Mouse (Mus musculus): Measurements from ENCODE around the gene Cog3.

The Cog3 gene

DNA sequence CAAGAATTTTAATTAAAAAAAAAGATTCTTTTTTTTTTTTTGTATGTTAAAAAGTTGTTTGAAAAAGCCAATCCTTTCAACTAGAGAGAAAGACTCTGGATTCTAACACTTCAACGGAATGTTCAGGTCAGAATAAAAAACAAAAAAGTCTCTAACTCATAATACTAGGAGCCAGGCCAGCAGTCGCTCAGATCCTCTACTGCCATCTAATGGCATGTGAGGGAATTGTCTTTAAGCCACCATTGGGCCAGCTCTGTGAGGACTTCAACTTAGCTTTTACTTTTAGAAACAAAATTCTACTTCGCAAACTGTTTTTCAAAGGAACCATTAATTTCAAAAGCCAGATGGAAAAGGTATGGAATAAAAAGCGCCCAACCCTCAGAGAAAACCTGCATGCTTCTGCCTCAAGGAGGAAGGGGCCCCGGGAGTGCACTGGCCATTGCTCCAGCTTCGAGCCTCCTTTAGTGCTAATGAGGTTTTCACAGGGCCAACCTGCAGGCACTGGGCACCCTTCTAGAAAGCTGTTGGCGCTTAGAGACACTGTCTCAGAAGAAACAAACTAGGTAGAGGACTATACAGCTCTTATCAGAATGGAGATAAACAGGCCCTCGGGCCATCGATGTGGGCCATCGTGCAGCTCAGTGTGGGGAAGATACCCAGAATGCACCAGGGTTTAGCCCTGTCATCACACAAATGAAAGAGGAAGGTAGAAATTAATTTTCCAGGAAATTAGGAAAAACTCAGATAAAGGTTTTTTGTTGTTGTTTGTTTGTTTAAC is 6.9 kb upstream of the Cog3 start:
- DNase-seq (ENCODE audit: low spot score in 2 of 2): peak; percentile 22 to 65

DNA sequence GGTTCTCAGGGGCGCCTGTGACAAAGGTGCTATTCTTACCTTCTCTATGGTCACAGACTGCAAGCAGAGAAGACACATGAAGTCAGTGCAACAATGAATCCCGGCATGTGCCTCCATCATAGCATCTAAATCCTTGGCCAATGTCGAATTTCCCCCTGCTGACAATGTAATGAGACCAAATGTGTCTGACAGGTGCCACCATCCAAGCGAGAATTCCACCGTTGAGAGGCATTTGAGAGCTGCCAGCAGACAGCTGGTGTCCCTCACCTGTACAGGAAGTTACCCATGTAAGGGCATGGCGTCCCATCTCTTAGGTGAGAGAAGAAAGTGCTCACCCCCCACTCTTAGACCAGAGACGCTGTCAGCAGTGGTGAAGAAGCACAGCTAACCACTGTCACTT is 4.1 kb upstream of the Cog3 start:
- DNase-seq (ENCODE audit: low spot score in 2 of 2): no peak

DNA sequence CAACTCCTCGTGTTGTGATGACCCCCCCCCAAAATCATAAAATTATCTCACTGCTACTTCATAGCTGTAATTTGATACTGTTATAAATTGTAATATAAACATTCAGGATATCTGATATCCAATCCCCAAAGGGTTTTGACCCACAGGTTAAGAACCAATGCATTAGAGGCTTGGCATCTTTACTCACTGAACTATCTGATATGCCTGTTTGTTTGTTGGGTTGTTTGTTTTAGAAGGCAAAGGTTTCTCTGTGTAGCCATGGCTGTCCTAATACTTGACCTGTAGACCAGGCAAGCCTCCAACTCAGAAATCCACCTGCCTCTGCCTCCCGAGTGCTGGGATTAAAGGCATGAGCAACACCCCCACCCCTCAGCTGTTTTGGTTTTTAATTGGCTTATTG is 3.5 kb upstream of the Cog3 start:
- no peak for DNase-seq (ENCODE audit: low spot score in 2 of 2)

DNA sequence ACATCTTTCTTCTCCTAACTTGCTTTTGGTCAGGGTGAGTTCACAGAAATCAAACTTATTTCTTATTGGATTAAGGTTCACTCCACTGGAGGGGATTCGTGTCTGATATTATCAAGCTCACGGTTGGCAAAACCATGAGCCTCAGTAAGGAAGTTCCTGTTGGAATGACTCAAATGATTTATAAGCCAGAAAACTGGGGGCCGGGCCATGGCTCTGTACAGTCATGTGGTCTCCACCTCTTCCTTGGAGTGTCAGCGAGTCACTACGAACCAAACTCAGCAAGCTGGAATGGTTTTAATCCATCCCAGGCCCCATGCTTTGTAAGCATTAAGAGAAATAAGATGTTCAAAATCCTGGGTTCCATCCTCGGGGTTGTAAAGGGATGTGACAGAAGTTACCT is 2.7 kb upstream of the Cog3 start:
- no peak for DNase-seq (ENCODE audit: low spot score in 2 of 2)

DNA sequence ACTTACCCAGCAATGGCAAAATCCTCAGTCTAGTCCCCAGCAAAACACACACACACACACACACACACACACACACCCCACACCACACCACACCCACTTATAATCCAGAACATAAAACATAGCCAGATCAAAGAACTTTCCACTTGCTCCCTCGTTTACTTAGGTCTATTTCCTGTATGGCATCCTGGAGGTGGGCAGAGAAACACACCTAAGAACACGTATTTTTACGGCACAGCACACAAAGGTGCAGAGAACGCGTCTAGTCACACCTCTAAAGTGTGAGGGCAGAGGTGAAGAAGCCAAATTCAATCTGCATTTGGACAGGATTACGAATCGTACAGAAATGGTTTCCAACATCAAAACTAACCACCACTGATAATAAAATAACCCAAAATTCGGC is 1.1 kb downstream of the Cog3 start:
- no peak for DNase-seq (ENCODE audit: low spot score in 2 of 2)

DNA sequence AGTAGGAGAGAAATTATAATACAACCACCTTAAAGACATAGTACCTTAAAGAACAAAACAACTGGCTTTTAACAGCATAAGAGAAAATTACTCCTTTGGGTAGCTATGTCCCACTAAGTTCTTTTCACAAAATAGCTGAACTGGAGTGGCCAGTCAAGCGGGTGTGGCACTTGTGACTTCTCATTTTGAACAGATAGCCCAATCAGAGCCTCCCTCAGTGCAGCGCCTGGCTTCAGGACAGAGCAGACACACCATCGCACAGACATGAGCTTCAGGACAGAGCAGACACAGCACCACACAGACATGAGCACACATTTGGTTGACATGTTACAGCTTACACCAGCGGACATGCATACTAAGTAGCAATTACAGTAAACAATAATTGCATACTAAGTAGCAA is 3.3 kb downstream of the Cog3 start:
- DNase-seq (ENCODE audit: low spot score in 2 of 2): no peak

DNA sequence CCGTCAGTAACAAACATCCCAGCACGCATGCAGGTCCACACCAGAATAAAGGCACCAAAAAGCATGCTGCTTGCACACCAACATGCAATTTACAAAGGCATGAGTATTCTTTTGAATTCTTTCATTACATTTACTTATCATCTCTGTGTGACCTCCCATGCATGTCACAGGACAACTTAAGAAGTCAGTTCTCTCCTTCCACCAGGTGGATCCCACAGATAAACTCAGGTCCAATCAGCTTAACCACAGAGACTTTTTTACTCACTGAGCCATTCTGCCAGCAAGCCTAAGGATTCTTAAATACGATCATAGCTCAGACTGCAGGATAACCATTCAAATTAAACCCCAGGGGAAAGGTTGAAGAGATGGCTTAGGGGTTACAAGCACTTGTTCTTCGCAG is 5.2 kb downstream of the Cog3 start:
- no peak for DNase-seq (ENCODE audit: low spot score in 2 of 2)

DNA sequence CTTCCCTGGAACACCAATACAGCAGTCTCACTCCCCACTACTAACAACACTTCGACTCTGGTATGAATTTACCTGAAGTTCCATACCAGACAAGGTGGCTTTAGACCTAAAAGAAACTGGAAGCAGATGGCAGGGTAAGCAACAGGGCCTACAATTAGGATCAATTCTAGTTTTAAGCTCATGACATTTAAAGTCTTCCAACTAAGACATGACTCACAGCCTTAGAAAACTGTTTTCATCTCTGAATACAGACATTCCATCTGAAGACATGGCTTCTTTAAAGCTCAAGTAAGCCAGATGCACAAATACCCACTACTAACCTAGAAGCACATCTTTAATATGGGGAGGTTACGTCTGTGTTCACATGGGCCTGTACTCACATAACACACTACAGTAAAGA is 6.4 kb downstream of the Cog3 start:
- DNase-seq (ENCODE audit: low spot score in 2 of 2): no peak

DNA sequence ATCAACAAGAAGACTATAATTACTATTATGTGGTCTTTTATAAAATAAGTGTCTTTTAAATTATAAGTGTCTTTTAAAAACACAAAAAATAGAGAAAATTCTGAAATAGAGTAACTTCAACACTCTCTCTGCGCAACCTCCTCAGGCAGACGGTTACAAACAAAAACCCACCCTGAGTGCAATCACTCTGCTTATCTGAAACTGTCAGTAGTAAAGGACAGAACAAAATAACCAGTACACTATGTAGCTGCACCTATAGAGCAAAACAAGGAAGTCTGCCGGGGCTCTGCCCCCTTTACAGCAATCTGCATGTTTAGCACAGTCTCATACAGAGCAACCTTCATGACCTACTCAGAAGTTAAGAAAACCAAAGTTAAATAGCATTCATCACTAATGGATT is 12.4 kb downstream of the Cog3 start:
- DNase-seq (ENCODE audit: low spot score in 2 of 2): no peak

DNA sequence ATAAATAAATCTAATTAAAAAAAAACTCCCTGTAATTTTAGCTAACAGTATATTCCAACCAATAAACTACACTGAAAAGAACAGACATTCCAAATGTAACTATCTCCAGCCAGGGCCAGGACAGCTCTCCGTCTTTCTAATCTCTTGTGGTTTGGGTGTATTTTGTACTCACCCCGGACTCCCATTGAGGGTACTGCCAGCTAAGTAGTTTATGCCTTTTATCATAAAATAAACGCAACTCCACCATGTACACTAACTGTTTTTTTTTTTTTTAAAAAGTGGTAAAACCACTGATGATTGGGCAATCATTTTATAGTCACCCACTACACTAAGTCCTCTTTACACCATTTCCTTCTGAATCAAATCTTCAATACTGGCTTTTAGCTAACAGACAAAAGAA is 18.7 kb downstream of the Cog3 start:
- DNase-seq (ENCODE audit: low spot score in 2 of 2): no peak

DNA sequence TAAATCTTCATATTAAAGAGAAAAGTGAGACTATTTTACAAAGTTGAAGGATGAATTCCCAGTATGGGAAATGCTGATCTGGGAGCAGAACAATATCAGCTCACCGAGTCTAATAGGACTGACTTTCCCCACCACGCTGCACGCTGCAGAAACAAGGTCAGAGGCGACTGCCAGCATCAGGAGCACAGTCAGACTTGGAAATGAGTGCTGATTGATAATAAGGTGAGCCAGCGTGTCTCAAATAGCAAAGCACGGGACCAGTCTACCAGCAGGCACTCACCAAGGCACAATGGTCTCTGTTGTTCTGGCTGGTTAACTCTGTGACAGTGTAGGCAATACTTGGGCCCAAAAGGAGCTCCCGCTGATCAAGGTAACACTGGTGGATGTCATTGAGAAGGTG is 21.7 kb downstream of the Cog3 start:
- no peak for DNase-seq (ENCODE audit: low spot score in 2 of 2)

DNA sequence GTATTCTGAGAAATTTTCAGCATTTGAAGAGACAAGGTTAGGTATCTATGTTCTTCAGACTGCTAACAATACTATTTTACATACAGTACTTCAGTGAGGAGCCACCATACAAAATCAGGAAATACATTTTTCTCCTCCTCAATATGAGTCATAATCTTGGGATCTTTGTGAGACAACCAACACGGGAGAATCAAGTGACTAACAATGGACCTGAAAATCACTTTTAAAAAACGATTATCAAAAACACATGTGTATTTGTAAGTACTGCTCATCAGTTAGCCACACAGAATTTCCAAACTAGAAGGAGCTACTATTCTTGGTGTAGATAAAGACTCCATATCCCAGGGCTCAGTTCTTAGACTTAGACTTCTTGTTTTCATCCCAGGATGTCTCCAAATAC is 23.0 kb downstream of the Cog3 start:
- no peak for DNase-seq (ENCODE audit: low spot score in 2 of 2)

DNA sequence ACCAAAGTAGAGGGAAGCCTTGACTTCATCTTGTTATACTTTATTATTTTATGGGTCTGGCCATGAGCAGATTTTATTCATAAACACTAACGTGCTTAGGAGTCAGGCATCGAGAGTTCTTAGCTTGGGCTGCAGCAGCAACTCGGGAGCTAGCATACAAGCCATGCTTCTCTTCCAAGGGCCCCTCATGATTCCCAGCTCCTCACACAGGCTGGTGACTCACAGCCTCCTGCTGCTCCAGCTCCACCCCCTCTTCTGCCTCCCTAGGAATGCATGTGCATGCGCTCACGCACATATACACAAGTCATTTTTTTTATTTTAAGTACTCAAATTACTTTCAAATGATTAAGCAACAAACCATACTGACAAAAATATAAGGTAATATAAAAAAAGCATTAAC is 26.2 kb downstream of the Cog3 start:
- DNase-seq (ENCODE audit: low spot score in 2 of 2): no peak

DNA sequence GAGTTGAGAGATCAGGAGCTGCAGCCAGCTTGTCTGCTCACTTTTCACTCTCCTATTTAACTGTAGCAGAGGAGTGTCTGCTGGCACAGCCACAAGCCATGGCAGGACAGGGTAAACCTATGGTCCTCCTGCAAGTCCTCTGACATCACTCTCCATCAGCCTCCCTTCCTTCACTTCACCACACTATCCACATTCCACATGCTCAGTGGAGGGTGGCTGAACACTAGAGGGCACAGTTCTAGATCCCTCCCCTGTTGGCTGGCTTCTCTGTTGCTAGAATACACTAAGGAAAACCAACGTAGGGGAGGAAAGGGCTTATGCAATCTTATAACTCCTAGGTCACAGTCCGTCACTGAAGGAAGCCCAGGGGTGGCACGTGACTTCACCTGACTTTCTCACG is 27.3 kb downstream of the Cog3 start:
- DNase-seq (ENCODE audit: low spot score in 2 of 2): no peak

DNA sequence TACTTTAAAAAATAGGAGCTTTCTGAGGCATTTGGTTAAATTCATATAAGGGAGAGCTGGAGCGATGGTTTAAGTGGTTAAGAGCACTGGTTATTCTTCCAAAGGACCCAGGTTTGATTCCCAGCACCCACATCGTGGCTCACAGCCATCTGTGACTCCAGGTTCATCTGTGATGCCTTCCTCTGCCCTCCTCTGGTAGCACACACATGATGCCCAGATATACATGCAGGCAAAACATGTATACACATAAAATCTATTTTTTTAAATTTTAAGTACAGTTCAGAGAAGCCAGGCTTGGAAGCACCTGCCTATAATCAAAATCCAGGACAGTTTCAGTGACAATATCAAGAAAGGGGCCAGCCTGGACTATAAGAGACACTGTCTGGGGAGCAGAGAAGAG is 31.5 kb downstream of the Cog3 start:
- DNase-seq (ENCODE audit: low spot score in 2 of 2): no peak

DNA sequence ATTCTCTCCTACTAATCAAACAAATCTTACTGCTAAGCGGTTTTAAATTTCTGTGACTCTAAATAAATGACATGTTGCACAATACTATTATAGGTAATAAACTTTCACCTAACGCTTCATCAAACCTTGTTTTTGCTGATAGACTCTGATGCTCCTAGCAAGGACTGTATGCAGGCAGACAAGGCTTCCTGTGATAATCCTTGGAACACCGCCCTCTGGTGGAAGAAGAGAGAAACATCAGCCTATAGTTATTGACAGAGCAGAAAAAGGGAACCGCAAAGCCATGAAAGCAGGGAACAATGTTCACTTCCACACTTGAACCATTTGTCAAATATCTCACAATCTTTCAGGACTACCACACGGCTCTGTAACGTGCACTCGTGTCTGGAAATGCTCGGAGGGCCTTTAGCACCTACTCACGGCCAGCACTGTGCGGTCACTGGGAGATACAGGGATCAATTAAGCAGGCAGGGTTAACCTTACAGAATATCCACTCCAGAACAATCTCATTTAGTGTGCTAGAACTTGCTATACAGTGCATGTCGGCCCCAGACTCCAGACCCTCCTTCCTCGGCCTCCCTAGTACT is 32.2 kb downstream of the Cog3 start:
- DNase-seq (ENCODE audit: low spot score in 2 of 2): peak in 1 of 2 experiments; percentile 69

DNA sequence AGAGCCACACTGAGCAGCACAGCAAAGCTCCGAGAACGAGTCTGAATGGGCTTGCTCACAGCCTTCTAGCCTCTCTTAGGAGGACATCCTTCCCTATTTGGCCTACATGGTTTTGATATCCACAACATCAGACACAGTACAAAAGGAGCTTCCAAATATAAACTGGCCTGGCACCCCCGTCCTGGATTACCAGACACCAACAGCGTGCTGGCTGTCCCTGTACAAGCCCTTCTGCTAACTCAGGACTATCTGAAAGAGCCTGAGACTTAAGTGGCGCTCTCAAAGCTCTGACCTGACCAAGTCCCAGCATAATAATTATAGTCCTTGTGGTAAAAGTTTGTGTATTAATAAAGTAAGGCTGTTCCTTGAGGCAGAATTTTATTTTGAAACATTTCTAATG is 34.2 kb downstream of the Cog3 start:
- DNase-seq (ENCODE audit: low spot score in 2 of 2): no peak

DNA sequence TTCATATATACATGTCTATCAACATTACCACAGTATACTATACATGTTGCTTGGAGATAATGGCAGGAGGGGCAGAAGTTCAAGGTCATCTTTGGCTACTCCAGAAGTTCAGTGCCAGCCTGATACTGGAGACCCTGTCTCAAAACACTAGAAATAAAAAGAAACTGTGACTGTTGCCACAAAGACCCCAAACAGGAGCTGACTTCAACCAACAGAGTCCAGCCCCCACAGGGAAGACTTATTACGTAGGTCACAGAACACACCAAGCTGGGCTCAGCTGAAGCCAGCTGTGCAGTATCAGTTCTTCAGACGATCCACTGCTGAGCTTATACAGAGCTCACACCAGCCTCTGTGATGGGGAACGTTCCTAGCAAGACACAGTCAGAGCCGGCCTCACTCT is 37.9 kb downstream of the Cog3 start:
- DNase-seq (ENCODE audit: low spot score in 2 of 2): no peak

DNA sequence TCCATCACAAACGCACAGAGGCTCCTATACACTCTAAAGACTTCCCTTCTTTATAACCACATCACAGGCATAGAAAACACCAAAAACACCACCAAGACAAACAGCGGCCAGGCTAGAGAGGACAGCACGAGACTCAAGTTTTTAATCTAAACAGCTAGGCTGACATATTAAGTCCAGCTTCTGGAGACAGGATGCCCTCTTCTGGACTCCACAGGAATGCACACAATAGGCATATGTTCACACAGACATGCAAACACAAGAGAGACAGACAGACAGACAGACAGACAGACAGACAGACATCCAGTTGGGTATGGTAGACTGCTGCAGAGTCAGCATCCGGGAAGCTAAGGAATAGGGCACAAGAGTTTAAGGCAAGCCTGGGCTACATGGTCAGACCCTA is 40.7 kb downstream of the Cog3 start:
- DNase-seq (ENCODE audit: low spot score in 2 of 2): no peak

DNA sequence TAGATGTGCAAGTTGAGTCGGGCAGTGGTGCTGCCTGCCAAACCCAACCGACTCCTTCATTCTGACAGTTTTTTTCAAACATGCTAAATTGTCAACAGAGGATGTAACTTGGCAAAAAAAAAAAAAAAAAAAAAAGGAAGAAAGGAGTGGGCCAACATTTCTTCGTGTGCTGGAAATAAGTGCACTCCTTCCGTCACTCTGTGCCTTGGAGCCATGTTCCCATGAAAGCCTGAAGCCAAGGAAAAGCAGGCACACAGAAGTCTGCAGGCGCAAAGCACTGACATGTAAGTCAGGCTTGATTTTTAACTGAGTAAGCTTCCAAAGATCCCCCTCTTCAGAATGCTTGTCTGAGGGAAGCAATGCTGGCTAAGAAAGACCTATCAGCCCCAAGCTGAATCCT is 41.6 kb downstream of the Cog3 start:
- DNase-seq (ENCODE audit: low spot score in 2 of 2): peak in 1 of 2 experiments; percentile 15

DNA sequence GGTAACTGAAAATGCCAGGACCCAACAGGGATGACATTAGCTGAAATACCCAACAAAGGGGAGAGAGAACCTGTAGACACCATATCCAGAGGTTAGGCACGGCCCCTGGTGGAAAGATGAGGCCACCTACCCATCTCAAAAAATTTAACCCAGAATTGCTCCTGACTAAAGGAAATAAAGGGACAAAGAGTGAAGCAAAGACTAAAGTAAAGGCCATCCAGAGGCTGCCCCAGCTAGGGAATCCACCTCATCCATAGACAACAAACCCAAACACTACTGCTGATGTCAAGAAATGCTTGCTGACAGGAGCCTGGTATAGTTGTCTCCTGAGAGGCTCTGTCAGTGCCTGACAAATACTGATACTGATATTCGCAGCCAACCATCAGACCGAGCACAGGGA is 42.6 kb downstream of the Cog3 start:
- no peak for DNase-seq (ENCODE audit: low spot score in 2 of 2)

DNA sequence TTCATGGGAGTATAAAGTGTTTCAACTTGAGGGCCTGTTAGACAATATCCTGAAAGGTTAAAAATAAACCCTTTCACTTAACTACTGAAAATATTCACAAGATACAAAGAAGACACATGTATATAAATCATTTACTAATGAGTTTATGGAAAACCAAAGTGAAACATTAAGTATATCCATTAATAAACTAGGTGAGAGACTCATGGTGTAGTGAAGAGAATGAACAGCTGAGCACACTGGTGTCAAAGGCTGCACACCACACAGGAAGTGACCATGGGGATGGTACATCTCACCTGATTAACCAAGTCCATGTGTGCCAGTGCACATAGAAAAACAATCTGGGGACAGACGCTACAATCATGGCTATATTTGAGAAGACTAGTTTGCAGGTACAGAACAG is 45.3 kb downstream of the Cog3 start:
- DNase-seq (ENCODE audit: low spot score in 2 of 2): no peak

DNA sequence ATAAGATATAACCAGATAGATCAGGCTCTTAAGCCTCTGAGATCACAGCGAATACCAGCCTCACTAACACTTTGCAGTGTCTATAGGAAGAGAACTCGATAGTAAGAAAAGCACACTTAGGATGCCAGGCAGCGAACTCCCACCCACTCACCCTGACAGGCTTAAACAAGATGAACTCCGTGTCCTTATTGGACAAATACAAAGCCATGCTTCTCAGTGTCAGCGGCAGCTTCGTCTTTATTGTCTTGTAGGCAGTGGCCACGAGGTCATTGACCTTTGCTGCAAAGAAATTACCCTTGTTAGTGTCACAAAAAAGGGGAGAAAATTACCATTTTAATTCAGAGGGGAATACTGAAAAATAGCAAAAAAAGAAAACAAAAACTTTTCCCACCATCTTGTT is 46.5 kb downstream of the Cog3 start:
- DNase-seq (ENCODE audit: low spot score in 2 of 2): no peak

DNA sequence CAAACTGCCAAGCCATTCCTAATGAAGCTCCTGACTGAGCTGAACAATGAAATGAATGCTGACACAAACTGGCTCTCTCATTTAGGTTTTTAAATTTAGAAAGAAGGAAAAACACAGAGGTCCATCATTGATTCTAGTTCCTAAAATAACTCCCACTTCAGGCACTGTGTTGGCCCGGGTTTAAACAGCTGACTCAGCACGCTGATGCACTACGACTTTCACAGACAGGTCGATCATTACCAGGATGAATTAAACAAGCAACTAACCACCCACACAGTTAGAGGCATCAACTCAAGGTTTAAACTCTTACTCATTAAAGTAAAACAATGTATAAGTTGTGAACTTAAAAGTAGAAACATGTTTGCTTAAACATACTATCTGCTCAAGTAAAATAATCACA is 47.7 kb downstream of the Cog3 start:
- DNase-seq (ENCODE audit: low spot score in 2 of 2): no peak

All from frontal cortex, postnatal 36 days (tissue).